Mouse (Mus musculus) brain, embryonic 14.5 days (tissue): ENCODE results near the gene Irs3.

Experiments
- CTCF ChIP-seq: fragments of 200-500 bp; IDR thresholded peaks from 2 replicates; pipeline ENCODE4 v1.5.1; 2012; ENCODE audit warnings: inconsistent platforms, mild to moderate bottlenecking, moderate library complexity, borderline replicate concordance; ENCODE audit not compliant: insufficient read depth, insufficient read length; ENCODE audit errors: extremely low read depth
- POLR2A ChIP-seq: fragments of 200-500 bp; IDR thresholded peaks from 2 replicates; pipeline ENCODE4 v1.6.1; 2012; ENCODE audit warnings: mild to moderate bottlenecking, inconsistent platforms, borderline replicate concordance; ENCODE audit not compliant: poor library complexity, insufficient read depth, insufficient read length, severe bottlenecking; ENCODE audit errors: extremely low read depth

DNA sequence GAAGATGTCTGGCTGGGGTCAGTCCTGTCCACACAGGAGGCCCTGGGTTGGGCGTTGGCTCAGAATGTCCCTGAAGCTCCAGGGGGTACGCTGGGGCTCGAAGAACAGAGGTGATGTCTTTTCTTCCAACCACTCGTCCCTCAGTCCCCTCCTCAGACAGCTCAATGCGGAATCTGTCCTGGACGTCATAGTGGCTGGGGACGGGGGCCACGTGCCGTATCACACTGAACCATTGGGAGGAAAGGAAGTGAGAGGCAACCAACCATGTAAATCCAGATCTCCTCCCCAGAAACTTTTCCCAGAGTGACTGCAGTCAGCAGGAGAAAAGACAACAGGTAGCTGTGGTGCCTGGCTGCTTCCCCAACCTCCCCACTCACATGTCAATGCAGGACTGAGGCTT is 45.9 kb downstream of the Irs3 start:
- no peak for TF ChIP-seq POLR2A
- TF ChIP-seq CTCF = no peak
